8 mouse cellular contexts compared by ENCODE assay signal in genomic region chr13:31820587-31821017, GRCm38 (mm10). TPM values are rescaled to one million over a fixed set of nuclear protein-coding genes. Genes with fewer than 3 reads are reported as not detected.
DNase-seq lines count a peak whose midpoint lies in the region; ATAC-seq and TF ChIP-seq lines count a peak whose summit lies in the region.

No protein-coding gene starts in this region.

- H3K4me3 ChIP-seq in cortical plate, adult 2 months (ENCODE audit: insufficient read depth, low read length), result peak overlapping the region; percentile 28
- peak overlapping the region; percentile 44 for H3K4me3 ChIP-seq in heart, embryonic 15.5 days
- H3K4me3 ChIP-seq in midbrain, embryonic 15.5 days, result peak overlapping the region; percentile 15

- peak; percentile 58; the same call in 1 of the 2 replicates for ATAC-seq in heart, embryonic 15.5 days (replicated peaks; ENCODE audit: insufficient number of reproducible peaks, insufficient read depth, low FRiP score, low read depth)
- peak; percentile 88 for ATAC-seq in midbrain, embryonic 15.5 days (replicated peaks)

- no peak for TF ChIP-seq CTCF in cortical plate, adult 2 months (IDR thresholded peaks at IDR 0.05; ENCODE audit: extremely low read depth, insufficient read depth, low read length)

- peaks cover 41% of the 10 kb centered on the region for H3K27me3 ChIP-seq in heart, embryonic 15.5 days
- H3K27me3 ChIP-seq in midbrain, embryonic 15.5 days (replicated peaks), result peaks cover 55% of the 10 kb centered on the region

- no peak for TF ChIP-seq POLR2A in cortical plate, adult 2 months (IDR thresholded peaks at IDR 0.05; ENCODE audit: extremely low read depth, insufficient read depth, low read length)

- peak overlapping the region; percentile 75 for H3K4me2 ChIP-seq in heart, embryonic 15.5 days
- peak overlapping the region; percentile 38 for H3K4me2 ChIP-seq in midbrain, embryonic 15.5 days

- peak overlapping the region; percentile 47 for H3K9ac ChIP-seq in heart, embryonic 15.5 days
- H3K9ac ChIP-seq in midbrain, embryonic 15.5 days, result no peak overlapping the region; the same call in 1 of the 2 replicates

- no peaks in the 10 kb centered on the region for H3K36me3 ChIP-seq in heart, embryonic 15.5 days
- no peaks in the 10 kb centered on the region for H3K36me3 ChIP-seq in midbrain, embryonic 15.5 days (replicated peaks)

- WGBS in heart, embryonic 15.5 days, result 5% methylated on average over 16 of the region's 16 CpGs
- WGBS in midbrain, embryonic 15.5 days, result 3% methylated on average over 16 of the region's 16 CpGs

- H3K27ac ChIP-seq in cortical plate, adult 2 months (ENCODE audit: insufficient read depth, low read length), result peak overlapping the region; percentile 59; the same call in 1 of the 2 replicates
- H3K27ac ChIP-seq in heart, embryonic 15.5 days, result peak overlapping the region; percentile 60
- no peak overlapping the region for H3K27ac ChIP-seq in midbrain, embryonic 15.5 days

- peak; percentile 42 to 78 for DNase-seq in heart, adult 18-20 months
- DNase-seq in heart, adult 8-10 months (ENCODE audit: low spot score), result no peak
- peak; percentile 55 for DNase-seq in kidney, postnatal 14 days
- no peak for DNase-seq in layer of hippocampus, adult 8-10 months (ENCODE audit: low spot score in 2 of 2)
- DNase-seq in cerebellum, adult 9-10 months, result no peak

- no peaks in the 10 kb centered on the region for H3K9me3 ChIP-seq in heart, embryonic 15.5 days (replicated peaks)
- H3K9me3 ChIP-seq in midbrain, embryonic 15.5 days, result no peaks in the 10 kb centered on the region

- H3K4me1 ChIP-seq in cortical plate, adult 2 months (ENCODE audit: control insufficient read depth, insufficient read depth, low read length), result no peaks in the 10 kb centered on the region
- H3K4me1 ChIP-seq in heart, embryonic 15.5 days (replicated peaks), result peaks cover 17% of the 10 kb centered on the region
- H3K4me1 ChIP-seq in midbrain, embryonic 15.5 days, result peaks cover 4% of the 10 kb centered on the region; the same call in 1 of the 2 replicates

RNA-seq across cellular contexts. Expression of gene Foxc1, which starts 14.2 kb away (rescaled TPM):
- total RNA-seq in heart, adult 18-20 months (2021), result 1 to 10 TPM; 3.3 to 4.2 TPM
- total RNA-seq in heart, adult 8-10 months (2022), result 1 to 10 TPM; 4.4 to 6.1 (median 4.9) TPM
- 2.3 and 2.8 TPM in 2 replicates for polyA plus RNA-seq in cortical plate, adult 2 months (2012; rRNA removed)
- 1.9 and 2.2 TPM in 2 replicates for polyA plus RNA-seq in heart, embryonic 15.5 days (2015; fragmentation: Nextera tagmentation; extraction: Ambion mirVana)
- polyA plus RNA-seq in midbrain, embryonic 15.5 days (2015; fragmentation: Nextera tagmentation; extraction: Ambion mirVana), result 1.6 and 1.7 TPM in 2 replicates
- 1 to 10 TPM; 4.1 to 5.0 (median 4.7) TPM for total RNA-seq in layer of hippocampus, adult 8-10 months (2022)

Comparison
In these comparisons a context has a peak if more than half of its experiments do, and no peak if none do; other contexts are left out.
1. DNase-seq: peak in heart, adult 18-20 months (2 of 2) and kidney, postnatal 14 days (single experiment); none in heart, adult 8-10 months (single experiment), layer of hippocampus, adult 8-10 months (0 of 2) and cerebellum, adult 9-10 months (single experiment).
2. Peak in every context shown above with its lines, with median percentiles within 50 percentile points of each other: H3K4me3 ChIP-seq.